Mouse (Mus musculus) lung, postnatal 0 days (tissue): ENCODE data around the gene Tmem229b.

Experiments used
- CTCF ChIP-seq: IDR thresholded peaks from 2 replicates; pipeline ENCODE4 v1.5.1; 2016; ENCODE audit warnings: antibody characterized with exemption, mild to moderate bottlenecking
- EP300 ChIP-seq: IDR thresholded peaks from 2 replicates; pipeline ENCODE4 v1.6.1; 2016; ENCODE audit warnings: antibody characterized with exemption, mild to moderate bottlenecking, control low read depth

DNA sequence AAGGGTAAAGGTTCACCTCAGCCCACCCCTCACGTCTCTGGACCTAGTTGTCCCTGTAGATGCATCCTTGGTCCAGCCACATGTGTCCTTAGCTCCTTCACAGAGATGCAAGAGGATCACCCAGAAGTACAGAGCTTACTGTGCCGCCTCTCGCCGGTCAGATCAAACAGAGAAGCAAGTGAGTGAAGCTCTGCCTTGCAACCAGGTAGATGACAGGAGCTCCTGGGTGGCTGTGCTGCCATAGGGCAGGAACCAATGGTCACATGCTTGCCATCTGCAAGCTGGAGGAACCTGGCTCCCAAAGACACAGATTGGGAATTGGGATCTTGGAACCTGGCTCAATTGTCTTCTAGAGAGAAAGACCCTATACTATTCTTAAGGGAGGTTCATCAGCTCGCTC is 2.0 kb downstream of the Tmem229b start:
- TF ChIP-seq CTCF (no peak), EP300 (no peak)
